Mouse (Mus musculus) lung, postnatal 0 days (tissue): ENCODE data around the gene Map3k15.

Experiments
- CTCF ChIP-seq: IDR thresholded peaks from 2 replicates; pipeline ENCODE4 v1.5.1; 2016; ENCODE audit warnings: antibody characterized with exemption, mild to moderate bottlenecking
- EP300 ChIP-seq: IDR thresholded peaks from 2 replicates; pipeline ENCODE4 v1.6.1; 2016; ENCODE audit warnings: antibody characterized with exemption, mild to moderate bottlenecking, control low read depth

- no peak for TF ChIP-seq CTCF
- TF ChIP-seq EP300, result no peak
Observed at GRCm38 (mm10) chrX:160107817-160108216, 119.6 kb downstream of the Map3k15 start.
